Mouse (Mus musculus): ENCODE results near the gene Rnase9. TPM values are rescaled to one million over a fixed set of nuclear protein-coding genes. Genes with fewer than 3 reads are reported as not detected.

Gene Rnase9
- polyA plus RNA-seq, 1 experiment from 2014 or later, result not detected

GRCm38 (mm10) chr14:51007152-51007801 is 34.4 kb downstream of the Rnase9 start, which contains the start of gene Rnase10:
TSS of gene Rnase10 (plus strand) at chr14:51007751.
- no peak within 1 kb of the TSS for H3K4me3 ChIP-seq (ENCODE audit: low read depth, low read length)
- no peaks in the 10 kb centered on the region for H3K36me3 ChIP-seq (ENCODE audit: control insufficient read depth, insufficient read depth, low read length)
- no peak within 1 kb of the TSS for H3K27ac ChIP-seq (ENCODE audit: low read depth, low read length)
- no peaks in the 10 kb centered on the region for H3K9me3 ChIP-seq (ENCODE audit: control insufficient read depth, low read length)
- H3K27me3 ChIP-seq (ENCODE audit: control insufficient read depth, insufficient read depth, low read length), result no peaks in the 10 kb centered on the region
- H3K9ac ChIP-seq (replicated peaks; ENCODE audit: low read depth, low read length), result no peak within 1 kb of the TSS
- 92% methylated on average over 8 of the region's 8 CpGs for WGBS
- no peak for ATAC-seq (ENCODE audit: low read depth)
- no peaks in the 10 kb centered on the region for H3K4me1 ChIP-seq (ENCODE audit: control insufficient read depth, insufficient read depth, low read length)
- H3K4me2 ChIP-seq (ENCODE audit: low read depth, low read length), result no peak within 1 kb of the TSS

- H3K4me2 ChIP-seq (ENCODE audit: low read depth, low read length), result no peak overlapping the region
- no peaks in the 10 kb centered on the region for H3K4me1 ChIP-seq (ENCODE audit: control insufficient read depth, insufficient read depth, low read length)
- WGBS, result 92% methylated on average over 2 of the region's 2 CpGs
- no peak overlapping the region for H3K9ac ChIP-seq (replicated peaks; ENCODE audit: low read depth, low read length)
- no peak for ATAC-seq (ENCODE audit: low read depth)
- no peaks in the 10 kb centered on the region for H3K27me3 ChIP-seq (ENCODE audit: control insufficient read depth, insufficient read depth, low read length)
- no peaks in the 10 kb centered on the region for H3K9me3 ChIP-seq (ENCODE audit: control insufficient read depth, low read length)
- H3K4me3 ChIP-seq (ENCODE audit: low read depth, low read length), result no peak overlapping the region
- H3K27ac ChIP-seq (ENCODE audit: low read depth, low read length), result no peak overlapping the region
- H3K36me3 ChIP-seq (ENCODE audit: control insufficient read depth, insufficient read depth, low read length), result no peaks in the 10 kb centered on the region
These were observed 43.5 kb downstream of the Rnase9 start for GRCm38 (mm10) chr14:50997999-50998666.

- no peaks in the 10 kb centered on the region for H3K4me1 ChIP-seq (ENCODE audit: control insufficient read depth, insufficient read depth, low read length)
- H3K27ac ChIP-seq (ENCODE audit: low read depth, low read length), result no peak overlapping the region
- no peak overlapping the region for H3K4me3 ChIP-seq (ENCODE audit: low read depth, low read length)
- H3K36me3 ChIP-seq (ENCODE audit: control insufficient read depth, insufficient read depth, low read length), result no peaks in the 10 kb centered on the region
- H3K9me3 ChIP-seq (ENCODE audit: control insufficient read depth, low read length), result no peaks in the 10 kb centered on the region
- H3K27me3 ChIP-seq (ENCODE audit: control insufficient read depth, insufficient read depth, low read length), result no peaks in the 10 kb centered on the region
- ATAC-seq (ENCODE audit: low read depth), result no peak
- no peak overlapping the region for H3K4me2 ChIP-seq (ENCODE audit: low read depth, low read length)
- WGBS, result 80% methylated on average over 3 of the region's 3 CpGs
- H3K9ac ChIP-seq (replicated peaks; ENCODE audit: low read depth, low read length), result no peak overlapping the region
These were observed 44.6 kb downstream of the Rnase9 start for GRCm38 (mm10) chr14:50997088-50997487.

GRCm38 (mm10) chr14:50991037-50991436 is 50.6 kb downstream of the Rnase9 start:
- H3K4me2 ChIP-seq (ENCODE audit: low read depth, low read length), result no peak overlapping the region
- no peak overlapping the region for H3K27ac ChIP-seq (ENCODE audit: low read depth, low read length)
- no peaks in the 10 kb centered on the region for H3K9me3 ChIP-seq (ENCODE audit: control insufficient read depth, low read length)
- no peaks in the 10 kb centered on the region for H3K27me3 ChIP-seq (ENCODE audit: control insufficient read depth, insufficient read depth, low read length)
- ATAC-seq (ENCODE audit: low read depth), result no peak
- no peaks in the 10 kb centered on the region for H3K36me3 ChIP-seq (ENCODE audit: control insufficient read depth, insufficient read depth, low read length)
- H3K9ac ChIP-seq (replicated peaks; ENCODE audit: low read depth, low read length), result no peak overlapping the region
- no peaks in the 10 kb centered on the region for H3K4me1 ChIP-seq (ENCODE audit: control insufficient read depth, insufficient read depth, low read length)
- no peak overlapping the region for H3K4me3 ChIP-seq (ENCODE audit: low read depth, low read length)
- WGBS, result 90% methylated on average over 3 of the region's 3 CpGs

Other genes with a start within 250 kb of the Rnase9 start
- not detected in 2 replicates for gene Ccnb1ip1, start 234.1 kb downstream of the Rnase9 start, polyA plus RNA-seq (2014; fragmentation: Nextera tagmentation; extraction: Ambion mirVana)
- 43.7 and 51.5 TPM in 2 replicates for gene Parp2, start 234.0 kb downstream of the Rnase9 start, polyA plus RNA-seq (2014; fragmentation: Nextera tagmentation; extraction: Ambion mirVana)
- 3.1 and 6.1 TPM in 2 replicates for gene Tep1, start 171.3 kb downstream of the Rnase9 start, polyA plus RNA-seq (2014; fragmentation: Nextera tagmentation; extraction: Ambion mirVana)
- 1.8 and 2.5 TPM in 2 replicates for gene Klhl33, start 144.4 kb downstream of the Rnase9 start, polyA plus RNA-seq (2014; fragmentation: Nextera tagmentation; extraction: Ambion mirVana)
- 110 TPM in 2 replicates for gene Osgep, start 117.0 kb downstream of the Rnase9 start, polyA plus RNA-seq (2014; fragmentation: Nextera tagmentation; extraction: Ambion mirVana)
- 166 and 180 TPM in 2 replicates for gene Apex1, start 116.9 kb downstream of the Rnase9 start, polyA plus RNA-seq (2014; fragmentation: Nextera tagmentation; extraction: Ambion mirVana)
- 68.4 and 98.6 TPM in 2 replicates for gene Pip4p1, start 111.0 kb downstream of the Rnase9 start, polyA plus RNA-seq (2014; fragmentation: Nextera tagmentation; extraction: Ambion mirVana)
- 15.4 and 22.8 TPM in 2 replicates for gene Pnp, start 110.8 kb downstream of the Rnase9 start, polyA plus RNA-seq (2014; fragmentation: Nextera tagmentation; extraction: Ambion mirVana)
- not detected in 2 replicates for gene Gm49342, start 97.4 kb downstream of the Rnase9 start, polyA plus RNA-seq (2014; fragmentation: Nextera tagmentation; extraction: Ambion mirVana)
- gene Pnp2, start 85.9 kb downstream of the Rnase9 start, polyA plus RNA-seq (2014; fragmentation: Nextera tagmentation; extraction: Ambion mirVana), result 0.46 and 0.51 TPM in 2 replicates
- gene Rnase10, start 34.1 kb downstream of the Rnase9 start, polyA plus RNA-seq (2014; fragmentation: Nextera tagmentation; extraction: Ambion mirVana), result 0.17 TPM in 1 of 2 replicates, not detected in the other
- gene Rnase11, start 8.3 kb upstream of the Rnase9 start, polyA plus RNA-seq (2014; fragmentation: Nextera tagmentation; extraction: Ambion mirVana), result not detected in 2 replicates
- not detected in 2 replicates for gene Rnase12, start 15.8 kb upstream of the Rnase9 start, polyA plus RNA-seq (2014; fragmentation: Nextera tagmentation; extraction: Ambion mirVana)
- gene Olfr750, start 32.6 kb upstream of the Rnase9 start, polyA plus RNA-seq (2014; fragmentation: Nextera tagmentation; extraction: Ambion mirVana), result not detected in 2 replicates
- 12.2 and 17.6 TPM in 2 replicates for gene Rnase4, start 49.2 kb upstream of the Rnase9 start, polyA plus RNA-seq (2014; fragmentation: Nextera tagmentation; extraction: Ambion mirVana)
- 2.7 and 2.9 TPM in 2 replicates for gene Ang, start 49.3 kb upstream of the Rnase9 start, polyA plus RNA-seq (2014; fragmentation: Nextera tagmentation; extraction: Ambion mirVana)
- gene Eddm3b, start 72.6 kb upstream of the Rnase9 start, polyA plus RNA-seq (2014; fragmentation: Nextera tagmentation; extraction: Ambion mirVana), result not detected in 2 replicates
- gene Rnase6, start 82.0 kb upstream of the Rnase9 start, polyA plus RNA-seq (2014; fragmentation: Nextera tagmentation; extraction: Ambion mirVana), result 0.50 TPM in 1 of 2 replicates, not detected in the other
- gene Rnase1, start 104.9 kb upstream of the Rnase9 start, polyA plus RNA-seq (2014; fragmentation: Nextera tagmentation; extraction: Ambion mirVana), result 1.1 and 1.2 TPM in 2 replicates
- not detected in 2 replicates for gene Rnase2b, start 120.4 kb upstream of the Rnase9 start, polyA plus RNA-seq (2014; fragmentation: Nextera tagmentation; extraction: Ambion mirVana)
- gene Ang2, start 157.3 kb upstream of the Rnase9 start, polyA plus RNA-seq (2014; fragmentation: Nextera tagmentation; extraction: Ambion mirVana), result not detected in 2 replicates
- not detected in 2 replicates for gene Ear14, start 161.5 kb upstream of the Rnase9 start, polyA plus RNA-seq (2014; fragmentation: Nextera tagmentation; extraction: Ambion mirVana)
- not detected in 2 replicates for gene Rnase2a, start 214.2 kb upstream of the Rnase9 start, polyA plus RNA-seq (2014; fragmentation: Nextera tagmentation; extraction: Ambion mirVana)

Data from neural tube, embryonic 14.5 days (tissue).